ENCODE assay signal across 24 mouse cellular contexts in the genomic region with DNA sequence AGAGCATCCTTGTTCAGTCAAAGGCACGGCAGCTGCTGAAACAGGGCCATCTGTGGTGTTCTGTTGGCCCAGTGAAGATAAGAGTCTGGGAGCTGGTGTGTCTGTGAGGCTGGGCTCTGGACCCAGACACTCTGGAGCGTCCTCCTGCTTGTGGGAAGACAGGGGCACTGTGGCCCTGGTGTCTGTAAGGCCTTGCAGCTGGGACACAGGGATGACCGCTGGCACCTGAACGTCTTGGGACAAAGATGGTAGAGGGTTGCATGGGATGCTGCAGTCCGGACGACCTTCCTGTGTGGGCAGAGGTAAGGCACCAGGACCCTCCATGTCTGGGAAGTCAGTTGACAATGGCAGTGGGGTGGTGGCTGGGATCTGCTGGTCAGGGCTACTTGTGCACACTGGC. TPM values are rescaled to one million over a fixed set of nuclear protein-coding genes. Genes with fewer than 3 reads are reported as not detected.
DNase-seq lines count a peak whose midpoint lies in the region; ATAC-seq and TF ChIP-seq lines count a peak whose summit lies in the region.
"Had no signal": no experiment of that assay in that cellular context is flagged by ENCODE, and none has a peak within 500 bp of the region (broad histone marks: within the 10 kb centered on the region; RNA-seq: fewer than 3 reads in every experiment).

No protein-coding gene starts in this region.

- TF ChIP-seq POLR2A in myocyte (IDR thresholded peaks at IDR 0.05; ENCODE audit: insufficient read length, low read depth) = no peak

- intact Hi-C loops in heart, postnatal 10 days (cut with DNase I) = no loop called here

- 95% methylated on average over 6 of the region's 6 CpGs for WGBS in forebrain, embryonic 10.5 days
- WGBS in forebrain, embryonic 14.5 days = 90% methylated on average over 6 of the region's 6 CpGs
- 79% methylated on average over 6 of the region's 6 CpGs for WGBS in heart, embryonic 13.5 days
- WGBS in midbrain, embryonic 10.5 days = 93% methylated on average over 6 of the region's 6 CpGs
- 95% methylated on average over 6 of the region's 6 CpGs for WGBS in midbrain, embryonic 14.5 days

- no peak for DNase-seq in forebrain, embryonic 10.5 days (ENCODE audit: extremely low spot score, low spot score)
- DNase-seq in forebrain, embryonic 14.5 days (ENCODE audit: low spot score) = no peak
- DNase-seq in heart, postnatal 10 days = no peak
- no peak for DNase-seq in midbrain, embryonic 10.5 days (ENCODE audit: low spot score)
- DNase-seq in midbrain, embryonic 14.5 days = no peak
- DNase-seq in urinary bladder, postnatal 25 days (ENCODE audit: low spot score) = no peak
- DNase-seq: adrenal gland, postnatal 10 days; adrenal gland, postnatal 36 days; cerebellum, adult 18-20 months; cerebellum, adult 9-10 months; cerebellum, postnatal 14 days; gastrocnemius, postnatal 10 days; gastrocnemius, postnatal 36 days; heart, adult 18-20 months; heart, postnatal 14 days had no signal

- H3K4me3 ChIP-seq in forebrain, embryonic 10.5 days = no peak overlapping the region
- H3K4me3 ChIP-seq in forebrain, embryonic 14.5 days (ENCODE audit: low read depth, low read length) = no peak overlapping the region
- H3K4me3 ChIP-seq in heart, embryonic 13.5 days = no peak overlapping the region
- 0 out of 2 replicates have a peak overlapping the region, but pooled peaks have one; percentile 11 for H3K4me3 ChIP-seq in midbrain, embryonic 10.5 days
- H3K4me3 ChIP-seq in midbrain, embryonic 14.5 days (replicated peaks; ENCODE audit: low read depth, low read length) = no peak overlapping the region
- no peak overlapping the region for H3K4me3 ChIP-seq in myocyte
- H3K4me3 ChIP-seq: forebrain, embryonic 12.5 days; heart, embryonic 15.5 days; hindbrain, embryonic 12.5 days; hindbrain, embryonic 15.5 days had no signal

- peaks cover 37% of the 10 kb centered on the region for H3K4me1 ChIP-seq in forebrain, embryonic 10.5 days
- H3K4me1 ChIP-seq in forebrain, embryonic 14.5 days (ENCODE audit: control insufficient read depth, insufficient read depth, low read length) = peaks cover 3% of the 10 kb centered on the region; the same call in 1 of the 2 replicates
- peaks cover 53% of the 10 kb centered on the region for H3K4me1 ChIP-seq in heart, embryonic 13.5 days
- H3K4me1 ChIP-seq in midbrain, embryonic 10.5 days = peaks cover 37% of the 10 kb centered on the region
- peaks cover 9% of the 10 kb centered on the region; the same call in 1 of the 2 replicates for H3K4me1 ChIP-seq in midbrain, embryonic 14.5 days (ENCODE audit: control insufficient read depth, insufficient read depth, low read length)

- H3K9me3 ChIP-seq in forebrain, embryonic 10.5 days = peaks cover 7% of the 10 kb centered on the region
- H3K9me3 ChIP-seq in forebrain, embryonic 14.5 days (replicated peaks; ENCODE audit: control insufficient read depth, low read length) = no peaks in the 10 kb centered on the region
- H3K9me3 ChIP-seq in heart, embryonic 13.5 days = no peaks in the 10 kb centered on the region
- H3K9me3 ChIP-seq in midbrain, embryonic 10.5 days (replicated peaks) = peaks cover 7% of the 10 kb centered on the region
- no peaks in the 10 kb centered on the region for H3K9me3 ChIP-seq in midbrain, embryonic 14.5 days (ENCODE audit: control insufficient read depth, low read length)
- H3K9me3 ChIP-seq: forebrain, embryonic 12.5 days; heart, embryonic 15.5 days; hindbrain, embryonic 12.5 days; hindbrain, embryonic 15.5 days had no signal

- H3K27ac ChIP-seq in forebrain, embryonic 10.5 days = 0 out of 2 replicates have a peak overlapping the region, but pooled peaks have one; percentile 20
- H3K27ac ChIP-seq in forebrain, embryonic 14.5 days (ENCODE audit: low read depth, low read length) = no peak overlapping the region
- no peak overlapping the region for H3K27ac ChIP-seq in heart, embryonic 13.5 days (replicated peaks)
- no peak overlapping the region for H3K27ac ChIP-seq in midbrain, embryonic 10.5 days (replicated peaks)
- no peak overlapping the region for H3K27ac ChIP-seq in midbrain, embryonic 14.5 days (replicated peaks; ENCODE audit: low read depth, low read length)
- H3K27ac ChIP-seq: forebrain, embryonic 12.5 days; heart, embryonic 15.5 days; hindbrain, embryonic 12.5 days; hindbrain, embryonic 15.5 days had no signal

- no peak for ATAC-seq in forebrain, embryonic 14.5 days
- no peak for ATAC-seq in heart, embryonic 13.5 days (ENCODE audit: extremely low read depth, insufficient number of reproducible peaks, low FRiP score, low TSS enrichment)
- no peak for ATAC-seq in midbrain, embryonic 14.5 days (ENCODE audit: low FRiP score, low TSS enrichment)
- ATAC-seq: forebrain, embryonic 16.5 days; Patski had no signal

- H3K4me2 ChIP-seq in forebrain, embryonic 14.5 days (ENCODE audit: low read length) = no peak overlapping the region
- H3K4me2 ChIP-seq in heart, embryonic 13.5 days = no peak overlapping the region
- no peak overlapping the region for H3K4me2 ChIP-seq in midbrain, embryonic 14.5 days (ENCODE audit: low read length)
- no peak overlapping the region for H3K4me2 ChIP-seq in myocyte (ENCODE audit: low read depth)
- H3K4me2 ChIP-seq: forebrain, embryonic 12.5 days; heart, embryonic 11.5 days; heart, embryonic 15.5 days; hindbrain, embryonic 12.5 days; hindbrain, embryonic 15.5 days had no signal

- H3K79me2 ChIP-seq in myocyte (ENCODE audit: control insufficient read depth, insufficient read depth) = no peaks in the 10 kb centered on the region

- H3K27me3 ChIP-seq in forebrain, embryonic 10.5 days (ENCODE audit: poor library complexity, severe bottlenecking) = no peaks in the 10 kb centered on the region
- H3K27me3 ChIP-seq in forebrain, embryonic 14.5 days (replicated peaks; ENCODE audit: control insufficient read depth, insufficient read depth, low read length) = no peaks in the 10 kb centered on the region
- no peaks in the 10 kb centered on the region for H3K27me3 ChIP-seq in heart, embryonic 13.5 days (replicated peaks)
- no peaks in the 10 kb centered on the region for H3K27me3 ChIP-seq in midbrain, embryonic 10.5 days (ENCODE audit: low read depth, poor library complexity, severe bottlenecking)
- no peaks in the 10 kb centered on the region for H3K27me3 ChIP-seq in midbrain, embryonic 14.5 days (ENCODE audit: control insufficient read depth, insufficient read depth, low read length)
- no peaks in the 10 kb centered on the region for H3K27me3 ChIP-seq in myocyte (ENCODE audit: control insufficient read depth, insufficient read depth, insufficient read length)
- H3K27me3 ChIP-seq: forebrain, embryonic 12.5 days; heart, embryonic 15.5 days; hindbrain, embryonic 12.5 days; hindbrain, embryonic 15.5 days; Patski had no signal

- no peak overlapping the region for H3K9ac ChIP-seq in forebrain, embryonic 14.5 days (ENCODE audit: low read length)
- peak overlapping the region; percentile 30; the same call in 1 of the 2 replicates for H3K9ac ChIP-seq in heart, embryonic 13.5 days
- H3K9ac ChIP-seq in midbrain, embryonic 14.5 days (replicated peaks; ENCODE audit: low read length) = no peak overlapping the region
- H3K9ac ChIP-seq: heart, embryonic 15.5 days; hindbrain, embryonic 12.5 days; hindbrain, embryonic 15.5 days had no signal

- H3K36me3 ChIP-seq in forebrain, embryonic 10.5 days (replicated peaks) = peaks cover 75% of the 10 kb centered on the region
- peaks cover 61% of the 10 kb centered on the region for H3K36me3 ChIP-seq in forebrain, embryonic 14.5 days (ENCODE audit: control insufficient read depth, insufficient read depth, low read length)
- H3K36me3 ChIP-seq in heart, embryonic 13.5 days = peaks cover 70% of the 10 kb centered on the region
- peaks cover 68% of the 10 kb centered on the region for H3K36me3 ChIP-seq in midbrain, embryonic 10.5 days
- peaks cover 46% of the 10 kb centered on the region for H3K36me3 ChIP-seq in midbrain, embryonic 14.5 days (ENCODE audit: control insufficient read depth, insufficient read depth, low read length)
- no peaks in the 10 kb centered on the region for H3K36me3 ChIP-seq in myocyte (ENCODE audit: control insufficient read depth, insufficient read depth)

- no peak overlapping the region for H3ac ChIP-seq in myocyte (ENCODE audit: control insufficient read depth, insufficient read length)

RNA-seq across cellular contexts. Expression of a gene that starts 9.8 kb away (rescaled TPM):
- 939 and 976 TPM in 2 replicates for polyA plus RNA-seq in forebrain, embryonic 10.5 days (2016; fragmentation: Nextera tagmentation; extraction: Ambion mirVana)
- 539 and 750 TPM in 2 replicates for polyA plus RNA-seq in forebrain, embryonic 14.5 days (2014; fragmentation: Nextera tagmentation; extraction: Ambion mirVana)
- 599 and 651 TPM in 2 replicates for polyA plus RNA-seq in heart, embryonic 13.5 days (2015; fragmentation: Nextera tagmentation; extraction: Ambion mirVana)
- 100 to 1,000 TPM; 768 to 852 TPM for total RNA-seq in heart, postnatal 10 days (2021)
- polyA plus RNA-seq in midbrain, embryonic 10.5 days (2016; fragmentation: Nextera tagmentation; extraction: Ambion mirVana) = 726 and 912 TPM in 2 replicates
- polyA plus RNA-seq in midbrain, embryonic 14.5 days (2014; fragmentation: Nextera tagmentation; extraction: Ambion mirVana) = 580 and 617 TPM in 2 replicates
- polyA plus RNA-seq in myocyte (2012; fragmentation: generic; extraction: Trizol) = 4,542 TPM

RNA-seq across cellular contexts. Expression of a gene that starts 12.1 kb away (rescaled TPM):
- polyA plus RNA-seq in forebrain, embryonic 10.5 days (2016; fragmentation: Nextera tagmentation; extraction: Ambion mirVana) = 75.5 and 84.4 TPM in 2 replicates
- 17.7 and 27.5 TPM in 2 replicates for polyA plus RNA-seq in forebrain, embryonic 14.5 days (2014; fragmentation: Nextera tagmentation; extraction: Ambion mirVana)
- 43.5 and 49.3 TPM in 2 replicates for polyA plus RNA-seq in heart, embryonic 13.5 days (2015; fragmentation: Nextera tagmentation; extraction: Ambion mirVana)
- 10 to 100 TPM; 36.0 to 42.3 TPM for total RNA-seq in heart, postnatal 10 days (2021)
- 69.7 and 82.9 TPM in 2 replicates for polyA plus RNA-seq in midbrain, embryonic 10.5 days (2016; fragmentation: Nextera tagmentation; extraction: Ambion mirVana)
- polyA plus RNA-seq in midbrain, embryonic 14.5 days (2014; fragmentation: Nextera tagmentation; extraction: Ambion mirVana) = 17.7 and 22.9 TPM in 2 replicates
- 15.8 TPM for polyA plus RNA-seq in myocyte (2012; fragmentation: generic; extraction: Trizol)

RNA-seq across cellular contexts. Expression of a gene that starts 19.8 kb away (rescaled TPM):
- 4.5 TPM in 2 replicates for polyA plus RNA-seq in forebrain, embryonic 10.5 days (2016; fragmentation: Nextera tagmentation; extraction: Ambion mirVana)
- 3.3 and 5.6 TPM in 2 replicates for polyA plus RNA-seq in forebrain, embryonic 14.5 days (2014; fragmentation: Nextera tagmentation; extraction: Ambion mirVana)
- polyA plus RNA-seq in heart, embryonic 13.5 days (2015; fragmentation: Nextera tagmentation; extraction: Ambion mirVana) = 11.9 and 13.6 TPM in 2 replicates
- total RNA-seq in heart, postnatal 10 days (2021) = 10 to 100 TPM; 12.7 to 15.8 TPM
- polyA plus RNA-seq in midbrain, embryonic 10.5 days (2016; fragmentation: Nextera tagmentation; extraction: Ambion mirVana) = 4.6 and 5.1 TPM in 2 replicates
- polyA plus RNA-seq in midbrain, embryonic 14.5 days (2014; fragmentation: Nextera tagmentation; extraction: Ambion mirVana) = 1.8 and 3.4 TPM in 2 replicates
- 7.5 TPM for polyA plus RNA-seq in myocyte (2012; fragmentation: generic; extraction: Trizol)

RNA-seq across cellular contexts. Expression of a gene that starts 21.7 kb away (rescaled TPM):
- polyA plus RNA-seq in forebrain, embryonic 10.5 days (2016; fragmentation: Nextera tagmentation; extraction: Ambion mirVana) = 118 and 120 TPM in 2 replicates
- 62.6 and 77.8 TPM in 2 replicates for polyA plus RNA-seq in forebrain, embryonic 14.5 days (2014; fragmentation: Nextera tagmentation; extraction: Ambion mirVana)
- 60.1 and 62.3 TPM in 2 replicates for polyA plus RNA-seq in heart, embryonic 13.5 days (2015; fragmentation: Nextera tagmentation; extraction: Ambion mirVana)
- 10 to 100 TPM; 60.7 to 61.1 TPM for total RNA-seq in heart, postnatal 10 days (2021)
- polyA plus RNA-seq in midbrain, embryonic 10.5 days (2016; fragmentation: Nextera tagmentation; extraction: Ambion mirVana) = 113 and 122 TPM in 2 replicates
- 62.6 and 80.6 TPM in 2 replicates for polyA plus RNA-seq in midbrain, embryonic 14.5 days (2014; fragmentation: Nextera tagmentation; extraction: Ambion mirVana)
- 84.2 TPM for polyA plus RNA-seq in myocyte (2012; fragmentation: generic; extraction: Trizol)

RNA-seq across cellular contexts. Expression of a gene that starts 32.2 kb away (rescaled TPM):
- 60.3 and 60.6 TPM in 2 replicates for polyA plus RNA-seq in forebrain, embryonic 10.5 days (2016; fragmentation: Nextera tagmentation; extraction: Ambion mirVana)
- polyA plus RNA-seq in forebrain, embryonic 14.5 days (2014; fragmentation: Nextera tagmentation; extraction: Ambion mirVana) = 42.3 and 52.9 TPM in 2 replicates
- polyA plus RNA-seq in heart, embryonic 13.5 days (2015; fragmentation: Nextera tagmentation; extraction: Ambion mirVana) = 49.9 and 54.2 TPM in 2 replicates
- 10 to 100 TPM; 20.7 to 22.6 TPM for total RNA-seq in heart, postnatal 10 days (2021)
- 58.9 and 61.0 TPM in 2 replicates for polyA plus RNA-seq in midbrain, embryonic 10.5 days (2016; fragmentation: Nextera tagmentation; extraction: Ambion mirVana)
- polyA plus RNA-seq in midbrain, embryonic 14.5 days (2014; fragmentation: Nextera tagmentation; extraction: Ambion mirVana) = 38.3 and 47.9 TPM in 2 replicates
- polyA plus RNA-seq in myocyte (2012; fragmentation: generic; extraction: Trizol) = 34.2 TPM
